Mouse (Mus musculus) thymus, postnatal 4 days (tissue): Measurements from ENCODE around the gene Mogat2.

Experiments
- DNase-seq: peaks from one replicate; pipeline ENCODE4 v3.0.0; 2021

The Mogat2 gene

DNA sequence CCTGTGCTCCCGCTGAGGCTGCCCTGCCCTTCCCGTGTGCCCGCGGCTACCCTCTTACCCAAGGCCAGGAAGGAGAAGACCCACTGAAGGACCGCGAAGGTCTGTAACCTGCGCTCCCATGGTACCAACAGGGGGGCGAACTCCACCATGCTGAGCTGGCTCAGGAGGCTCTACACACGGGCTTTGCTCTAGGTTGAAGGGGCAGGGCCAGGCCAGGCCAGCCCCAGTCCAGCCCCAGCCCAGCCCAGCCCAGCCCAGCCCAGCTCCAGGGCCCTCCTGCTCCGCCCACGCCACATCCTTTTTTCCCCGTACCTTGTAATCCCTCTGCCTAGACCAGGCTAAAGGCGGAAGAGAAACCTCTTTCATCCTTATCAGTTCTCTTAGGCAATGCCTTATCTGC lies at the start of gene Mogat2:
Gene Mogat2 (minus strand): TSS at position 203 of the 400 bp plus-strand sequence.
- DNase-seq, result no peak

DNA sequence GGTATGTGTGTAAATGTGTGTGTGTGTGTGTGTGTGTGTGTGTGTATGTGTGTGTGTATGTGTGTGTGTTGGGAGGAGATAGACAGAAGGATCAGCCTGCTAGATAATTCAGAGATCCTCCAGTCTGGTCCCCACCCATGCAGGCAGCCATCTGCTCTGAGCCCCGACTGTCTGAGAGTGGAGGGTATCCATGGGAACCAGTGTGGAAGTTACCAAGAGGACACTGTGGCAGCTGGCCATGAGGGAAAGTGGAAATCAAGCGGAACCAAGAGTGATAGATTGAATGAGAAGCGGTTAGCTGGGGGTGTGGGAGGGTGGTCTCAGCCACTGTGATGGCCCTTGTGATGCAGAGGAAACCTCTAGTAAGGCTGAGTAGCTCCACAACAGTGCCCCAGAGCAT lies 48.9 kb upstream of the Mogat2 start:
- DNase-seq, result no peak

GRCm38 (mm10) chr7:99279586-99279985 lies 41.2 kb upstream of the Mogat2 start:
- no peak for DNase-seq

DNA sequence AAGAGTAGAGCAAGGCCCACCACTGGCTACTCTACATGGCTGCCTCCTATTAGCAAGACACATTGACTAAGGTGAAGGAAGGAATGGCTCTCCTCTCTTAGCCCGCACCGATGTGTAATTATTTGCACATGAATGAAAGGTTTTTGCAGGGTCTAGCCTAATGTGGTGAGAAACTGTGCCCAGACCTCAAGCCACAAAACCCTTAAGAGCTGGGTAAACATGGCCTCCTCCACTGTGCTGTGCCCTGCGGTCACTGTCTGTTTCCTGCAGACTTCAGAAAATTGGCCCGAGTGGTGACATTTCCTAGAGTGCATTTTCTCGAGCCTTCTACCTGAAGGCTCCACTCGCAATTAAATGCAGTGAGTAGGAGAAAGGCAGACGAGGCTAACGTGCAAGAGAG lies 39.9 kb upstream of the Mogat2 start:
- DNase-seq, result no peak

GRCm38 (mm10) chr7:99276679-99277078 lies 38.3 kb upstream of the Mogat2 start:
- no peak for DNase-seq

DNA sequence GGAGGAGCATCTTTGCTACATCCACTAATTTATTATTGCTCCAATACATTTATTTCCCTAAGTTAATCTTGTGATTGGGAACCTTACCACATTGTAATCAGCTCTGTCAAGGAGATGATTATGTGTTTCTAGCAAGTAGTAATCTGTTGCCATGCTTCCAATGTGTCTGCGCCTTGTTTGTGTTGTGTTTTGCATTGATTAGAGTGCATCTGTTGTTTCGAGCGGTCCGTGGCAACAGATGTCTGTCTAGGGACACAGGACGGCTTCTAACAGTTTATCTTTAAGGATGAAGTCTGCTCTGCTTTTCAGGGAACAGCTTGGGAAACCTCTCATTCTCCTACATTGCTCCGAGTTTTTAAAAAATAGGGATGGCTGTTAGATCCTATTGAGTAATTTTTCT lies 36.7 kb upstream of the Mogat2 start:
- DNase-seq, result no peak

GRCm38 (mm10) chr7:99271630-99272029 lies 33.2 kb upstream of the Mogat2 start:
- no peak for DNase-seq

- DNase-seq, result peak; percentile 27
Measured at GRCm38 (mm10) chr7:99268951-99269945, 30.8 kb upstream of the Mogat2 start.

DNA sequence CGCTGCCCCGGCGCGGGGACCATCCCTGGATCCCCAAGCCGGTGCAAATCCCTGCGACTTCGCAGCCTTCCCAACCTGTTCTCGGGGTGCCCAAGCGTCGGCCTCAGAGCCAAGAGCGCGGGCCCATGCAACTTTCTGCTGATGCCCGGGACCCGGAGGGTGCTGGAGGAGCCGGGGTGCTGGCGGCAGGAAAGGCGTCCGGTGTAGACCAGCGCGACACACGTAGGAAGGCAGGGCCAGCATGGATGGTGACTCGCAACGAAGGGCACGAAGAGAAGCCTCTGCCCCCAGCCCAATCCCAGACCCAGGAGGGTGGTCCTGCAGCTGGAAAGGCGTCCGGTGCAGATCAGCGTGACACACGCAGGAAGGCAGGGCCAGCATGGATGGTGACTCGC lies 30.1 kb upstream of the Mogat2 start:
- peak; percentile 15 for DNase-seq

GRCm38 (mm10) chr7:99267897-99268505 lies 29.6 kb upstream of the Mogat2 start:
- DNase-seq, result peak; percentile 45

GRCm38 (mm10) chr7:99267251-99267896 lies 29.0 kb upstream of the Mogat2 start, which contains the start of gene Map6:
Gene Map6 (plus strand): TSS chr7:99267447.
- peak; percentile 51 for DNase-seq

GRCm38 (mm10) chr7:99264597-99264996 lies 26.2 kb upstream of the Mogat2 start:
- no peak for DNase-seq

- DNase-seq, result no peak
Measured at GRCm38 (mm10) chr7:99263509-99263908, 25.1 kb upstream of the Mogat2 start.

DNA sequence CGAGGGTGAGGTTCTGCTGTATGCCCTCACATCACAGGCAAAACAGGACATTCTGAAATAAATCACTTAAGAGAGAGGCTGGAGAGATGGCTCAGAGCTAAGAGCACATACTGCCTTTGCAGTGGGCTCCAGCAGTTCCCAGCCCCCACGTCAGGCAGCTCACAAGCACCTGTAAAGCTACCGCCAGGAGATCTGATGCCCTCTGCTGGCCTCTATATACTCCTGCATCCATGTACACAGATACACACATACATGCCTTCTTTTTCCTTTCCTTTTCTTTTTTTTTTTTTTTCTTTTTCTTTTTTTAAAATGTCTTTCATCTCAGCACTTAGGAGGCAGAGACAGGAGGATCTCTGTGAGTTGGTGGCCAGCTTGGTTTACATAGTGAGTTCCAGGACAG lies 23.5 kb upstream of the Mogat2 start:
- no peak for DNase-seq

- no peak for DNase-seq
Measured at GRCm38 (mm10) chr7:99255006-99255405, 16.6 kb upstream of the Mogat2 start.

- no peak for DNase-seq
Measured at GRCm38 (mm10) chr7:99250386-99250785, 12.0 kb upstream of the Mogat2 start.

GRCm38 (mm10) chr7:99249582-99249911 lies 11.1 kb upstream of the Mogat2 start:
- DNase-seq, result peak; percentile 42

DNA sequence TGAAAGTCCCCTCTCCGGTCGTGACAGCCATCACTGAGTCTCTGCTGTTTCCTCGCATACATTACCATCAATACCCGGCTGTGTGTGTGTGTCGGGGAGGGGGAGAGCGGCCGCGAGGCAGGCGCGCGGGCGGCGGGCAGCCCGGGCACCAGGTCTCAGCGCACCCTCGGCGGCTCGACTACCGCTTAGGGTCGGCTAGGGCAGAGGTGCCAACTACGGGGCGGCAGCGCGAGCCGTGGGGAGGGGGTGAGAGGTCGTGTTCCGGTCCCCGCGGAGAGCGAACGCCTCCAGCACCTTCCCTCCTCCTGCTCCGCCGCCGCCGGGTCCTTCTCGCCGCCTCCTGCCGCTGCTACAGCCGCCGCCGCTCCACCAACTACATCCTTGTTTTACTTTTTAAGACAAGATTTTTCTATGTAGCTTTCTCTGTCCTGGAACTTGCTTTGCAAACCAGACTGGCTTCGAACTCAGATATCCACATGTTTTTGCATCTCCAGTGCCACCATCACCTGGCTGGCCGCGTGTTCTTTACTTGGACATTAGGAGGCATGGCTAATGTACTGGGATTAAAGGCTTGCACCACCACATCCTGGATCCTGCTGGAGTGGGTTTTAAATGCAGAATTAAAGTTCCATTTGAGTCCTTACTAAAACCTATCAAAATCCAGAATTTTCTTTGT lies 10.6 kb upstream of the Mogat2 start:
- DNase-seq, result peak; percentile 60

DNA sequence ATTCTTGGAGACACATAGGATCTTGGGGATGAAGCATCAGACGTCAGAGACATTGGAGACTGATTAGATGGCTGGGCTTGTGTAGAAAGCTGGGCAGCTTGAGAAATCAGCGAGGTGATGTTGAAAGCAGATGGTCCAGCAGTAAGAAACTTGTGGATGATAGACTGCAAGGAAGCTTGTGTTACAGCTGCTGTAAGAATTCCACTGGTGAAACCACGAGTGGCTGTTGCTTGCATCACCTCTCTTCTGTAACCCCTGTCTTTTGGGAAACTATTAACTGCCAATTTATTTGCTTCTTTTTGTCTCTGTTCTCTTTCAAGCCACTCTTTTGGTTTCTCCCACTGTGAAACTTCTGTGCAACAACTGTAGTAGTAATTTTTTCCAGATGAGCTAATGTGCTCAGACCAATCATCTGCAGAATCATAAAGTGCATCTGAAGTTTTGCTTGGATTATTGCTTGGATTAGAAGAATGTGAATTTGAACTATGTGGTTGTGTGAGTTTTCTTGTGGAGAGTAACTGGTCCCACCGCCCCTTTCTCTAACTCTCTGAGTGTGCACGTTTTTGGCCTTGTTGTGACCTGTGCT lies 9.8 kb upstream of the Mogat2 start:
- no peak for DNase-seq

DNA sequence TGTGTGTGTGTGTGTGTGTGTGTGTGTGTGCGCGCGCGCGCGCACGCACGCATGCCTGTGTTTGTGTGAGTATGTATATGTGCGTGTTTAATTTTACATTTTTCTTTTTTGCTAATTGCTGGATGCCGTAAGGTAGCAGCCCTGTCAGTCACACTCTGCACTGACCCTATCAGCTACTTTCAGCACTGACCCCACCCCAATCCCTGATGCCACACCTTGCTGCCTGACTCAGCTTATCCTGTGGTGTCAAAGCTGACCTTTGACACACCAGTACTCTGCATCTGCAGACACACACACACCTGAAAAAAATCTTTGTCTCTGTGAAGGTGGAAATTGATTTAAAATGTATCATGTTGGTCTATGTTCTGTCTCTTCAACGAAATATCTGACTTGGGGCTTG lies 3.7 kb upstream of the Mogat2 start:
- no peak for DNase-seq

DNA sequence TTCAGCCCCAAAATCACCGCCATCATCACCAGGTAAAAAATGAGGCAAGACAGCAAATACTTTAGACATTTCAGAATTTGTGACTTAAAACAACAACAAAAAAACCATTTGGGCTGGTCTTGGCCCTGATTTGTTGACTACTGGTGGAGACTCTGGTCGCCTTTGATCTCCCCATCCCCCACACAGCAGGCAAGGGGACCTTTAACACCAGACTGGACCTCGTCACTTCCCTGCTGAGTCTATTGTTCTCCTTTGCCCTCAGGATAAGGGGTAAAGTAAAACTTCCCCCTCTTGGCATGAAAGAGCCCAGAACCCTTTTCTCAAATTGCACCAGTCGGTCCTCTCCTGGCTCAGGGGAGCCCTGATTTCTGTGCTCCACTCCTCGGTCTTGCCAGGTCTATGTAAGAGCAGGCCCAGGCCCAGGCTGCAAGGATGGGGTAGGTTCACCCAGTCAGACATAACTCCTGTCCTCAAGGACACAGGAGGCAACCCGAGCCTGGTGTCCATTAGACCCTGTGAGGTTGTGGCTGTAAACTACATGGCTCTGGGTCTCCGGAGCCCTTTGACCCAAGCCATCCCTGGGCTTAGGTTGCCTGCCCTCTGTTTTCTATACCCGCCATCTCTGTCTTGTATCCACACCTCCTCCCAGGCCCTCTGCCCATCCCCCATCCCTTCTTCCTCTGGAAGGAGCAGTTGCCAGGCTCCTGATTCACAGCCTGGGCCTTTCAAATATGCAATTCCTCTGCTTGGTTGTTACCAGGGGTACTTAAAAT lies 1.3 kb downstream of the Mogat2 start:
- DNase-seq, result no peak

DNA sequence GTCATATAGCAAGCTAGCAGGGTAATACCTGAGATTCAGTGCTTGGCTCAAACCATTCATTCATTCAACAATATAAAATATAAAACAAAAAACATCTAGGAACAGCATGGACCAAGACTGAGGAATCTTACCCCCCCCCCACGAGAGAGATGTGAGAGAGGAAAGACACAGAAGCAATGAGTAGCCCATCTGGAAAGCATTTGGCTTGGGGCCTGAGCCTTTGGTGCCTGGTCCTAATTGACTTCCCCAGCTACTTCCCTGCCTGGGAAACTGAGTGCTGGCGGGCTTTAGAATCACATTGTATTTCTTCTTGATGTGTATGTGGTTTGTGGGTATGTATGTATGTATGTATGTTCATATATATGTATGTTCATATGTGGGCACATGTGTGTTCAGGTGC lies 2.8 kb downstream of the Mogat2 start:
- no peak for DNase-seq
